Mouse (Mus musculus): ENCODE data around the gene Slc4a5.
A peak's percentile ranks its signal among the peaks of the same experiment; 100 is the strongest.

DNA sequence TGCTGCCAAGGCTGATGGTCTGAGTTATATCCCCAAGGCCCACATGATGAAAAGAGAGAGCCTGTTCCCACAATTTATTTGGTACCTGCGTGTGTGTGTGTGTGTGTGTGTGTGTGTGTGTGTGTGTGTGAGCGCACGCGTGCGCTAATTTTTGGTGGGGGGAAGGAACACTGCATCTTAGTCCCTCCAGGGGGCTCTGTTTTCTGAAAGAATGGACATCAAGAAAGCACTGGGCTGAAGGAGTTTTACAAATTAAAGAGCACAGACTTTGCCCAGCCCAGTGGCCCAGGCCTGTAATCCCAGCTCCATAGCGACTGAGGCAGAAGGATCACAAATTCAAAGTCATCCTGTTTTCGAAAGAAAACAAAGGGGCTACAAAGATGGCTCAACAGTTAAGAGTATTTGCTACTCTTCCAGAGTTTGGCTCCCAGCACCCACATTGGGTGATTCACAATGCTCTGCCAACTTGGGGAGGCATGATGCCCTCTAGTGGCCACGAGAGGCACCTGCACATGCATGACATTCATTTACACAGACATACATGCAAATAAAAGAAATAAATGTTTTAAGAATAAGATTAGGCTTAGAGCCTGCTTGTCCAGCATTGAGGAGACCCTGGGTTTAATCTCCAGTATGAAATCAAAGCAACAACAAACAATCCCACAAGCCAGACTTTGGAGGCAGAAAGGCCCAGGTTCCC lies 60.8 kb downstream of the Slc4a5 start:
- TF ChIP-seq ZC3H11A (IDR thresholded peaks at IDR 0.05; ENCODE audit: borderline replicate concordance, low read depth, low read length) (0 out of 2 replicates have a peak, but pooled peaks have one; percentile 7), ZNF384 (IDR thresholded peaks at IDR 0.05; ENCODE audit: low read depth, low read length) (no peak)

Measured in ES-E14 (cell line).